Mouse (Mus musculus): ENCODE data around the gene Hemk1. TPM values are rescaled to one million over a fixed set of nuclear protein-coding genes. Genes with fewer than 3 reads are reported as not detected.

The Hemk1 gene
- total and polyA plus RNA-seq, 3 experiments: 11.9 to 20.5 (median 12.1) TPM

GRCm38 (mm10) chr9:107281241-107281987 lies 56.7 kb downstream of the Hemk1 start:
- H3K36me3 ChIP-seq (replicated peaks in 1 of 2; ENCODE audit: control insufficient read depth in 1 of 2, insufficient read depth in 1 of 2, low read length in 1 of 2): peaks cover 4 to 53% of the 10 kb centered on the region in 2 experiments

GRCm38 (mm10) chr9:107280322-107281027 lies 57.7 kb downstream of the Hemk1 start:
- Histone ChIP-seq H3K27ac (ENCODE audit: insufficient read depth, low read depth) (peak overlapping the region; percentile 2; the same call in 1 of the 2 replicates), H3K9me3 (replicated peaks; ENCODE audit: low read length) (no peaks in the 10 kb centered on the region), H3K9ac (ENCODE audit: insufficient read depth, low read depth) (0 out of 2 replicates have a peak overlapping the region, but pooled peaks have one; percentile 4), H3K79me2 (replicated peaks; ENCODE audit: control insufficient read depth, extremely low read depth, insufficient read depth, poor library complexity, severe bottlenecking) (no peaks in the 10 kb centered on the region), H3K4me2 (ENCODE audit: insufficient read depth, low read depth, poor library complexity, severe bottlenecking) (peak overlapping the region; percentile 71), H3K4me1 (ENCODE audit: control insufficient read depth in 1 of 2, insufficient read depth in 2 of 2) (peaks cover 24 to 46% of the 10 kb centered on the region in 2 experiments), H3K36me3 (replicated peaks in 1 of 2; ENCODE audit: control insufficient read depth in 1 of 2, insufficient read depth in 1 of 2, low read length in 1 of 2) (peaks cover 3 to 53% of the 10 kb centered on the region in 2 experiments), H3K27me3 (replicated peaks) (no peaks in the 10 kb centered on the region), H3K4me3 (replicated peaks in 1 of 3; ENCODE audit: low read depth in 2 of 3, low read length in 2 of 3, poor library complexity in 1 of 3) (peak overlapping the region; percentile 3 to 41 (median 31))
- in situ Hi-C loops (cut with MboI; ENCODE audit: low pct_ligation_motif_present, low pct_unique_long_range_greater_than_20kb, low sequenced_read_pairs) (loop anchor here (25.0 kb wide), 1 partner anchor 618 kb away; the partner anchor contains the start of gene Grm2), dilution Hi-C loops (cut with MboI; ENCODE audit: extremely low pct_ligation_motif_present, extremely low pct_unique_long_range_greater_than_20kb, low sequenced_read_pairs) (no loop called here)
- TF ChIP-seq IRF4 (IDR thresholded peaks at IDR 0.05; ENCODE audit: low read depth, low read length) (0 out of 2 replicates have a peak, but pooled peaks have one; percentile 28), RAD21 (IDR thresholded peaks at IDR 0.05; ENCODE audit: low read depth, low read length) (no peak), CHD2 (IDR thresholded peaks at IDR 0.05; ENCODE audit: low read length) (no peak), POLR2A (IDR thresholded peaks at IDR 0.05; ENCODE audit: low read depth, low read length) (0 out of 2 replicates have a peak, but pooled peaks have one; percentile 15), NRF1 (IDR thresholded peaks at IDR 0.05; ENCODE audit: low read depth, low read length) (0 out of 2 replicates have a peak, but pooled peaks have one; percentile 17), MAX (IDR thresholded peaks at IDR 0.05; ENCODE audit: low read length) (0 out of 2 replicates have a peak, but pooled peaks have one; percentile 13), BHLHE40 (IDR thresholded peaks at IDR 0.05; ENCODE audit: low read depth, low read length) (peak; percentile 73), ETS1 (conservative IDR thresholded peaks at IDR 0.05; ENCODE audit: low read depth, low read length) (peak; percentile 27; the same call in 1 of the 2 replicates), MAFK (IDR thresholded peaks at IDR 0.05; ENCODE audit: insufficient replicate concordance, low read length) (no peak)
- no peak for DNase-seq (ENCODE audit: extremely low read depth)

More at GRCm38 (mm10) chr9:107281241-107281987, 56.7 kb downstream of the Hemk1 start:
- Histone ChIP-seq H3K4me3 (replicated peaks in 1 of 3; ENCODE audit: low read depth in 2 of 3, low read length in 2 of 3, poor library complexity in 1 of 3) (no peak overlapping the region), H3K9ac (ENCODE audit: insufficient read depth, low read depth) (no peak overlapping the region), H3K4me2 (ENCODE audit: insufficient read depth, low read depth, poor library complexity, severe bottlenecking) (no peak overlapping the region), H3K27ac (ENCODE audit: insufficient read depth, low read depth) (no peak overlapping the region), H3K79me2 (replicated peaks; ENCODE audit: control insufficient read depth, extremely low read depth, insufficient read depth, poor library complexity, severe bottlenecking) (no peaks in the 10 kb centered on the region), H3K27me3 (replicated peaks) (no peaks in the 10 kb centered on the region), H3K9me3 (replicated peaks; ENCODE audit: low read length) (no peaks in the 10 kb centered on the region), H3K4me1 (ENCODE audit: control insufficient read depth in 1 of 2, insufficient read depth in 2 of 2) (peaks cover 24 to 56% of the 10 kb centered on the region in 2 experiments)
- TF ChIP-seq RCOR1 (conservative IDR thresholded peaks at IDR 0.05; ENCODE audit: low read depth, low read length) (no peak), JUN (IDR thresholded peaks at IDR 0.05; ENCODE audit: insufficient read depth, low read depth, low read length) (no peak), TBP (conservative IDR thresholded peaks at IDR 0.05; ENCODE audit: low read depth, low read length) (no peak)
- DNase-seq (ENCODE audit: extremely low read depth): no peak
- in situ Hi-C loops (cut with MboI; ENCODE audit: low pct_ligation_motif_present, low pct_unique_long_range_greater_than_20kb, low sequenced_read_pairs) (loop anchor here (25.0 kb wide), 1 partner anchor 619 kb away; the partner anchor contains the start of gene Grm2), dilution Hi-C loops (cut with MboI; ENCODE audit: extremely low pct_ligation_motif_present, extremely low pct_unique_long_range_greater_than_20kb, low sequenced_read_pairs) (no loop called here)
